Mouse (Mus musculus): ENCODE measurements around the gene Ropn1.
"Not testable (repeated sequence)": the region's sequence is repeated elsewhere in the genome, so short reads cannot be mapped to it uniquely, and the experiment has no call there.

Ropn1 gene

DNA sequence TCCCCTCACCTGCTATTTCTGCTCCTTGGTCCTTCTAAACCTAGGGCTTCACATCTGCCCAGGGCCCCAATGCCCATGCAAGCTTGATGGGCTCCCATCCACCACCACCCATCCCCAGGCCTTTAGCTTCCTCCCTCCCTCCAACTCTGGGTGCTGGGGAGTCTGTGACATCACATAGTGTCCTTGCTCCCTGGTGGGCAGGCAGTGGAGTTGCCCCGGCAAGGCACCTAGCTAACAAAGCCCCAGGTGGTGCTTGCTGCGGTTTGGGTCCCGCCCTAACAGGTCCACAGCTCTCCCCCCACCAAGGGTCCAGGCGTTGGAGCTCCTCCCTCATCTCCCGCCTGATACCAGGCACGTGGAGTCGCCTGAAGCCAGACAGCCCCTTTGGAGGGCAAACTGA lies at the start of gene Ropn1:
Gene Ropn1, plus strand, starts transcription at position 301 of the 400 bp plus-strand sequence.
- no peak for DNase-seq (ENCODE audit: low read depth, low spot score)

GRCm38 (mm10) chr16:34601954-34602353 lies 47.8 kb upstream of the Ropn1 start:
- no peak for DNase-seq (ENCODE audit: low read depth, low spot score)

DNA sequence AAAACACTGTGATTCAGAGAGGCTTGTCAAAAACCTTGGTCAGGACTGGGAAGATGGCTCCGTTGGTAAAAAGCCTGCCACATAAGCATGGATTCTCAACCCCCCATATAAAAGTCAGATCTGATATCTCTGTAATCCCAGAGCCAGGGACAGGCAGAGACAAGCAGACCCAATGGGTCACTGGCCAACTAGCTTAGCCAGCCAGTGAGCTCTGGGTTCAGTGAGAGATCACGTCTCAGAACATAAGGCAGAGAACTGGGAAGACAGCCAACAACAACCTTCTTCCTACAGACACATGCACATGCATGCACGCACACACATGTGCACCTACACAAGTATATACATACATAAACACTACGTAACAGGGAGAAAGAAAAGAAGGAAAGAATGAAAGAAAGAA lies 46.6 kb upstream of the Ropn1 start:
- DNase-seq (ENCODE audit: low read depth, low spot score) = no peak

DNA sequence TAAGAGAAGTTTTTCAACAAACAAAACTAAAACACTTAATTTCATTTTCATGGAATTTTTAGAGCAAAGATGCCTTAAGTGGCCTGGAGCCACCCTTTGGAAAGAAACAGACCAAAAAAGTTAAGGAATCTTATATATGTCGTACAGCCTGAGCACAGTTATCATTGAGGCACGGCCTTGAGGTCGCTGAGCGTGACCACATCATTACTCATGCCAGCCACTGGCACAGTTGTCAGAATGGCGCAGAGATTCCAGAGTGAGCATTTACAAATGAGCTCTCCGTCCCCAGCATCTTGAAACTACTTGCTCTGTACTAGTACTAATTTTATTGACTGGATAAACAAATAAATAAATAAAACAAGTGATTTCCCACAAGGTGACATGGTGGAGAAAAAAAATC lies 45.9 kb upstream of the Ropn1 start:
- DNase-seq (ENCODE audit: low read depth, low spot score) = no peak

DNA sequence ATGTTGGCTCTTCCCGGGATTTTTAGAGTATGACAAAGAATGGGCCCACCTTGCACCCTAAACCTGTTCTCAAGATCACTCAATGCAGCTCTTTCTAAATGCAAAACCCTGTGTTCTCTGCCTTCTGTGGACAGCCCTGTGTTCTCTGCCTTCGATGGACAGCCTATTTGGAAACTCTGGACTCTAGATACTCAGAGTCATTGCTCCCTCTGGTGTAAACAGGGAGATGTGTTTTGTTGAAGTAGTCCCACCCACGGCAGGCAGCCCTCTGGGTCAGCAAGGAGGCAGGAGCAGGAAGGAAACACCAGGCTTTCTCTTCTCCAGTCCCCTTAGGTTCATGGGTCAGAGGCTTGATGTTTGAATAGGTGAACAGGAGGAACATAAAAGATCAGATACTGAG lies 44.0 kb upstream of the Ropn1 start:
- no peak for DNase-seq (ENCODE audit: low read depth, low spot score)

DNA sequence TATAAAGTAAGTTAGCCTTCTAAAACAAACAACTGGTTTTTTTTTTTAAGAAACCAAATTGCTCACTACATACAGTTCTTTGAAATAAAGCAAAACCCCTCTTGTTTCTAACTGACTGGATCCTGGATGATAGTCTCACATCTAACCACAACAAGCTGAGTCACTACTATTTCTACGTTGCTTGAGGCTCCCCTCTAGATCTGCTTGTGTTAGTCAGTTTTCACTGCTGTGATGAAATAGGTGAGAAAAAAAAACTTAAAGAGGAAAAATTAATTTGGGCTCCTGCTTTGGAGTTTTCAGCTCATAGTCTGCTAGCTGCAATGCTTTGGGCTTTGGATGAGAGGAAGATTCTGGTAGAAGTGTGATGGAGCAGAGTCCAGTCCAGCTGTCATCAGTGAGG lies 39.6 kb upstream of the Ropn1 start:
- DNase-seq (ENCODE audit: low read depth, low spot score) = no peak

DNA sequence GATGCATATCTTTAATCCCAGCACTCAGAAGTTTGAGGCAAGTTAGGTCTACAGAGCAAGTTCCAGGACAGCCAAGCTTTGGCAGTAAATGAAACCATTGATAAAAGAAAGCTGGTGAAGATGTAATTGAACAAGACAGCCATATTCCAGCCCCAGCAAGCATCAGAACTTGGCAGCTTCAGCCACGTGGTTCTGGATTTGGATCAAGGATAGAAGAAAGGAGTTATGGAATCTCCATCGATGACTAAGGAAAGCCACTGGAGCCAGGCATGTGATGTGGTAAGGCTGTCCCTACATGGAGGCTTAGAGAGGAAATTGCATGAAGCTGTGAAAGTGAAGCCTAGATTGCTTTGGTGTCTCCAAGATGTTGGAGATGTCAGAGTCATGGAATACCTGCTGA lies 35.7 kb upstream of the Ropn1 start:
- no peak for DNase-seq (ENCODE audit: low read depth, low spot score)

DNA sequence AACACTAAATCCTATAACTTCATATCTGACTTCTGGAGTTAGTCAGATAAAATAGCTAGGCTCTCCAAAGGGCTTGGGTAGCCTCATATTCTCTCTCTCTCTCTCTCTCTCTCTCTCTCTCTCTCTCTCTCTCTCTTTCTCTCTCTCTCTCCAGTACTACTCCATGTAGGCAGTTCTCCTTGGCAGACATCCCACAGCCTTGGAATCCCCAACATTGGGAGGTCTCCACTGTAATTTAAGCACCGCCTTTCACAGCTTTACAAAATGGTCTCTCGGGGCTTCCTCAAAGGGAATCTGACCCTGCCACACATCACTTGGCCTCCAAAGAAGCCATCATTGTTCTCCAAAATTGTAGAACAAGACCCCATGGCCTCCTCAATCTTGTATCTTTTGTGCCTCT lies 22.1 kb upstream of the Ropn1 start:
- no peak for DNase-seq (ENCODE audit: low read depth, low spot score)

DNA sequence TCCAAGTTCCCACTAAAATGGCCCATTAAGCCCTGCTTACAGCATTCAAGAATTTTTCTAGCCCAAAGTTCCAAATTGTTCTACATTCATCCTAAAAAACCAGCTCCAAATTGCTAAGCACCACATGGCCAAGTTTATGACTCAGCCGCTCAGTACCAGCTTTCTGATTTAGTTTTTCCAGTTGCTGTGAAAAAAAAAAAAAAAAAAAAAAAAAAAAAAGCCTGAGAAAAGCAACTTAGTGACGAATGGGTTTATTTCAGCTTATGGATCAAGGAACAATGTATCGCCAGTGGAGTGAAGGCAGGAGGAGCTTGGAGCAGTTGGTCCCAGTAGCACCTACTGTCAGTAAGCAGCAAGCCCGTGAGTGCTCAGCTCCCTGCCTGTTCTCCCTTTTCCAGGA lies 21.3 kb upstream of the Ropn1 start:
- DNase-seq (ENCODE audit: low read depth, low spot score) = no peak

GRCm38 (mm10) chr16:34635557-34635956 lies 14.2 kb upstream of the Ropn1 start:
- DNase-seq (ENCODE audit: low read depth, low spot score) = no peak

GRCm38 (mm10) chr16:34643511-34644259 lies 6.0 kb upstream of the Ropn1 start:
- DNase-seq (ENCODE audit: low read depth, low spot score) = no peak

DNA sequence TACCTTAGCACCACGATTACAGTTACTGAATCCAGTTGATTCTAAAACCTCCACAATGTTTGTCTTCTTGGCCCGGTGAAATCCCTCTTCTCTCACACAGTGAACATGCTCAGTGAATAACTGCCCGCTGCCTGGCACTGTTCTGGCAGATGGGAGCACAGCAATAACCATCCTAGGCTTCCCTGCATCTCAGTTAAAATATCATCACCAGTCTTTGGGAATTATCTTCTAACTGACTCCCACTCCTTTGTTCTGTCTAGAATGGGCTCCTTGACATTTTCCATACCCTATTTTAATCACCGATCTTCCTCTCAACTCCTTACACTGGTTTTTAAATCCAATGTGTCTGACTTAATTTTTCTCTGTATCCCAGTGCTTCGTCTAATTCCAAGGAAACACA lies 3.3 kb downstream of the Ropn1 start:
- no peak for DNase-seq (ENCODE audit: low read depth, low spot score)

- not testable (repeated sequence) for DNase-seq (ENCODE audit: low read depth, low spot score)
These were observed 7.8 kb downstream of the Ropn1 start for GRCm38 (mm10) chr16:34657566-34657965.

DNA sequence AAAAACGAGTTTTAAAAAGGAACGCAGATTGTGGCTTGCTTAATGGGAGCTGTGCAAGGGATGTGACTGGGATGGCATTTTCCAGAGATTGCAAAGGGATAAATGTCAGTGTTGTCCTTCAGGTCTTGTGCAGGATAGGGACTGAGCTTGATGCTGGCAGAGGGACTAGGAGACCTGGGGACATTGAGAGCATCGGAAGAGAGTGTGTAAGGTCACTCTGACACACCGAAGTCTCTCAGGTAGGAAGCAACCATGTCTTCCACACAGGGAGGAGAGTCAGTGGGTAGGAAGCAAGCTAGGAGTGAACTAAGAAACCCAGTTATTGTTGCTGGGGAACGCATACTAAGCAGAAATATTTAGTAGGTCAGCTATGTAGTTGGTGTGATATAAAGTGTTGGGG lies 8.3 kb downstream of the Ropn1 start:
- no peak for DNase-seq (ENCODE audit: low read depth, low spot score)

GRCm38 (mm10) chr16:34658388-34658787 lies 8.7 kb downstream of the Ropn1 start:
- DNase-seq (ENCODE audit: low read depth, low spot score) = no peak

GRCm38 (mm10) chr16:34664553-34664952 lies 14.8 kb downstream of the Ropn1 start:
- DNase-seq (ENCODE audit: low read depth, low spot score) = no peak

- peak; percentile 25 for DNase-seq (ENCODE audit: low read depth, low spot score)
These were observed 17.5 kb downstream of the Ropn1 start for GRCm38 (mm10) chr16:34667031-34667726.

DNA sequence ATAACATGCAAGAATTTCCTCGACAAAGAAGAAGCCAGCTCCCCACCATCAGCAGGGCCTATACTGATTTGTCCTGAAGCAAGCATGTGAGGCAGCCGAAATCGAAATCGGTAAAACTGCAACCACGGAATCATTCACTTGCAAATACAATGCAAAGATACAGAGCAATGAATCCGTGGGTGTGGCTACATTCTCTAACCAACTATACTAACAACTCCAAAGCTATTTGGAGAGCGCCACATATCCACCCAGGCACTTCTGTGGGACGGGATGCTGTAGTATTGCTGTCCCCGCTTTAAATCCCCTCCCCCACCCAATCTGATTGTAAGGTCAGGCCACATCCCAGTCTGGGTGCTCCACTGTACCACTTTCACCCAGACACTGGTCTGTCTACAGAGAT lies 18.6 kb downstream of the Ropn1 start:
- no peak for DNase-seq (ENCODE audit: low read depth, low spot score)

GRCm38 (mm10) chr16:34671966-34672365 lies 22.2 kb downstream of the Ropn1 start:
- no peak for DNase-seq (ENCODE audit: low read depth, low spot score)

DNA sequence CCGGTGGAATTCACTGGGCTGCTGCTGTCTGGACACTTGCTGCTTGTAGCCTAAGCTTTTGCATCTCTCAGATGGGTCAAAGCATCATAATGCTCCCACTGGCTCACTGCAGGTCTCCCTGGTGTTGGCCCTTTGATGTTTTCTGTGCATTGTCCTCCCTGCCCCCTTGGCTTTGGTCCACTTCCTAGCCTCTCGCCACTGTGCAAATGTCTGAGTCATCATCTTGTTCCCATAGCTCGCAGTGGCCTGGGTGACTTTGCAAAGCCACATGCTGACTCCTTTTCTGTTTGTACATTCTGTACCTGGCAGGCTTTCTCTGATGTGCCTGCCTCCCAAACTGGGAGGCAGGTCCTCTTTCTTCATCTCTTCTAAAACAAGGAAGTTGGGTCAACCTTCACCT lies 23.1 kb downstream of the Ropn1 start:
- DNase-seq (ENCODE audit: low read depth, low spot score) = no peak

DNA sequence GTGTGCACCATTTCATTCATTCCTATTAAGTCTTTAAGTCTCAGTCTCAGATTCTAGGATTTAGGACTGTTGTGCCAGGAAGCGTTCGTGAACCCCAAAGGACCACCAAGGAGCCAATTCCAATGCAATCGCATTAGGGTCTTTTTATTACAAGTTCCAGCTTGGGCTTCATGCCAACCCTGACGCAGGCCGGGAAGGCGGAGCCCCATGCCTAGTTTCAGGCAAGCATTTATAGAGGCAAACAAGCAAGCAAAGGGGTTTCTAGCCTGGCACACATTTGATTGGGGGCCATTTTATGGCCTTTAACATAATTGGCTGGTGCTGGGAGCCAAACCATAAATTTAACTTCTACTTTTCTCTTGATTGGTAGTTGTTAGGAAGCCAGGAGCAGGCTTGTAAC lies 24.6 kb downstream of the Ropn1 start:
- no peak for DNase-seq (ENCODE audit: low read depth, low spot score)

GRCm38 (mm10) chr16:34681823-34682222 lies 32.1 kb downstream of the Ropn1 start:
- DNase-seq (ENCODE audit: low read depth, low spot score) = no peak

- no peak for DNase-seq (ENCODE audit: low read depth, low spot score)
These were observed 40.2 kb downstream of the Ropn1 start for GRCm38 (mm10) chr16:34689879-34690278.

Data from c-Kit-negative CD71-positive TER-119-positive erythroid progenitor cells, embryonic 14.5 days (primary cell).